Mouse (Mus musculus): Measurements from ENCODE around the gene Cmtm5.

DNA sequence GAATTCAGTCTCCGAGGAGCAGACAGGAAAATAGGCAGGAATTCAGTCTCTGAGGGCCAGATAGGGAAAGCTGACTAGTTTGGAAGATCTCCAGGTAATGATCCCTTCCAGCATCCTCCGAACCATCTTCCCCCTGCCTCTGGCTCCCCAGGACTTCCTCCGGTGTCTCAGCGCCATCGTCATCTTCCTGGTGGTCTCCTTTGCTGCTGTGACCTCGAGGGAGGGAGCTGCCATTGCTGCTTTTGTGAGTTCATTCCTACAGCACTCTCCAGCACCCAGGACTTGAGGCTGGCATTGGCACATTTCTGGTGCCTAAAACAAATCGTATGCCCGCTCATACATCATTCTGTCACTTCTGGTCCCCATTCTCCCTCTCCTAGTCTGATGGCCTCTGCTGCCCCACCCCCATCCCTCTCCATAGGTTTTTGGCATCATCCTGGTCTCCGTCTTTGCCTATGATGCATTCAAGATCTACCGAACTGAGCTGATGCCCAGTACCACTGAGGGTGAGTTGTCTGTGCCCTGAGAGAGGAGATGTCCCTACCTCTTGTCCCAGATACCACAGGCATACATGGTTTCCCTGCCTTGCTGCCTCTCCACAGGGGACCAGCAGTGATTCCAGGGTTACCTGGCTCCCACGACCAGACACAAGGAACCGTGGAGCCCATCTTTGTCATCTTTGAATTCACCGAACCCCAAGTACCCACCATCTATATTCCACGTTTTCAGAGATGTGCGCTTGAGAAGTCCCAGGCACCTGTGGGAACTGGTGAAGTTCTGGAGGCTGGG, 2.6 kb downstream of the Cmtm5 start:
- TF ChIP-seq MAFK (IDR thresholded peaks at IDR 0.05; ENCODE audit: insufficient replicate concordance, low read length) (no peak), CTCF (conservative IDR thresholded peaks at IDR 0.05 in 1 of 2, IDR thresholded peaks at IDR 0.05 in 1 of 2; ENCODE audit: low read depth in 2 of 2, low read length in 2 of 2) (no peak), RAD21 (IDR thresholded peaks at IDR 0.05; ENCODE audit: low read depth, low read length) (no peak), MAZ (IDR thresholded peaks at IDR 0.05; ENCODE audit: low read depth, low read length) (no peak), PAX5 (IDR thresholded peaks at IDR 0.05; ENCODE audit: low read length) (no peak), MAX (IDR thresholded peaks at IDR 0.05; ENCODE audit: low read length) (no peak), MEF2A (IDR thresholded peaks at IDR 0.05; ENCODE audit: borderline replicate concordance, low read depth, low read length) (no peak), NRF1 (IDR thresholded peaks at IDR 0.05; ENCODE audit: low read depth, low read length) (no peak), ETS1 (conservative IDR thresholded peaks at IDR 0.05; ENCODE audit: low read depth, low read length) (no peak), ZC3H11A (IDR thresholded peaks at IDR 0.05; ENCODE audit: low read depth, low read length) (no peak), KAT2A (IDR thresholded peaks at IDR 0.05; ENCODE audit: insufficient replicate concordance, low read length) (no peak), POLR2A (IDR thresholded peaks at IDR 0.05; ENCODE audit: low read depth, low read length) (no peak), CHD1 (IDR thresholded peaks at IDR 0.05; ENCODE audit: low read depth, low read length) (no peak)
